Mouse (Mus musculus) heart, embryonic 12.5 days (tissue): Measurements from ENCODE around the gene Kat14. TPM values are rescaled to one million over a fixed set of nuclear protein-coding genes. Genes with fewer than 3 reads are reported as not detected.
"Not testable (repeated sequence)": the region's sequence is repeated elsewhere in the genome, so short reads cannot be mapped to it uniquely, and the experiment has no call there.

Experiments
- ATAC-seq: fragments of 200-750 bp; cut with Nextera tagmentation; 2 replicates; pipeline ENCODE4 v1.8.0; 2017; ENCODE audit warnings: moderate TSS enrichment, moderate library complexity; ENCODE audit not compliant: insufficient number of reproducible peaks, low FRiP score
- H3K27ac ChIP-seq: fragments of 300-500 bp; sonication (generic); 2 replicates; pipeline ENCODE4 v1.5.1; 2016; ENCODE audit warnings: mild to moderate bottlenecking, moderate library complexity; ENCODE audit not compliant: poor library complexity, severe bottlenecking
- H3K27me3 ChIP-seq: fragments of 300-500 bp; sonication (generic); replicated peaks from 2 replicates; pipeline ENCODE4 v1.6.1; 2016; ENCODE audit warnings: mild to moderate bottlenecking, moderate library complexity
- H3K36me3 ChIP-seq: fragments of 300-500 bp; sonication (generic); 2 replicates; pipeline ENCODE4 v1.6.1; 2016; ENCODE audit warnings: mild to moderate bottlenecking, moderate library complexity
- H3K4me1 ChIP-seq: fragments of 300-500 bp; sonication (generic); replicated peaks from 2 replicates; pipeline ENCODE4 v1.6.1; 2016; ENCODE audit warnings: mild to moderate bottlenecking
- H3K4me2 ChIP-seq: fragments of 300-500 bp; sonication (generic); 2 replicates; pipeline ENCODE4 v1.6.1; 2016; ENCODE audit warnings: mild to moderate bottlenecking, moderate library complexity
- H3K4me3 ChIP-seq: fragments of 300-500 bp; sonication (generic); 2 replicates; pipeline ENCODE4 v1.5.1; 2016; ENCODE audit warnings: mild to moderate bottlenecking
- H3K9ac ChIP-seq: fragments of 300-500 bp; sonication (generic); 2 replicates; pipeline ENCODE4 v1.6.1; 2016; ENCODE audit warnings: mild to moderate bottlenecking, moderate library complexity
- H3K9me3 ChIP-seq: fragments of 300-500 bp; sonication (generic); replicated peaks from 2 replicates; pipeline ENCODE4 v1.6.1; 2016; ENCODE audit warnings: mild to moderate bottlenecking, moderate library complexity
- WGBS: fragments of 180-500 bp; shearing (Covaris S2); methylation state at CpG from one replicate; pipeline ENCODE4 v1.1.7; 2016; 5-methylcytosine and 5-hydroxymethylcytosine counted together
- polyA plus RNA-seq: library from polyadenylated mRNA; unstranded; fragments of >200 nt; fragmentation: Nextera tagmentation; extraction: Ambion mirVana; gene quantifications from 2 replicates; pipeline ENCODE4 v1.2.1, GENCODE M21; 2016

Gene Kat14
- polyA plus RNA-seq, 1 experiment from 2014 or later = 27.5 TPM

- Histone ChIP-seq H3K4me2 (no peak overlapping the region), H3K4me1 (peaks cover 5% of the 10 kb centered on the region; the same call in 1 of the 2 replicates), H3K36me3 (no peaks in the 10 kb centered on the region), H3K9ac (no peak overlapping the region), H3K4me3 (no peak overlapping the region), H3K9me3 (no peaks in the 10 kb centered on the region), H3K27ac (no peak overlapping the region), H3K27me3 (peaks cover 37% of the 10 kb centered on the region)
- ATAC-seq = no peak
- WGBS = 60% methylated on average over 8 of the region's 8 CpGs
These were observed 31.1 kb upstream of the Kat14 start for GRCm38 (mm10) chr2:144337701-144338100.

- H3K4me3 ChIP-seq, H3K36me3 ChIP-seq, ATAC-seq, H3K9ac ChIP-seq, H3K4me1 ChIP-seq, H3K9me3 ChIP-seq, H3K27ac ChIP-seq, H3K4me2 ChIP-seq: not testable (repeated sequence)
- 83% methylated on average over 6 of the region's 6 CpGs for WGBS
- peaks cover 33% of the 10 kb centered on the region for H3K27me3 ChIP-seq
These were observed 30.6 kb upstream of the Kat14 start for GRCm38 (mm10) chr2:144338149-144338548.

- ATAC-seq = no peak
- WGBS = 57% methylated on average over 4 of the region's 4 CpGs
- Histone ChIP-seq H3K4me2 (no peak overlapping the region), H3K36me3 (no peaks in the 10 kb centered on the region), H3K4me1 (no peaks in the 10 kb centered on the region), H3K4me3 (no peak overlapping the region), H3K9me3 (no peaks in the 10 kb centered on the region), H3K9ac (no peak overlapping the region), H3K27ac (no peak overlapping the region), H3K27me3 (no peaks in the 10 kb centered on the region)
These were observed 25.6 kb upstream of the Kat14 start for GRCm38 (mm10) chr2:144343158-144343557.

GRCm38 (mm10) chr2:144348525-144348924 is 20.3 kb upstream of the Kat14 start:
- Histone ChIP-seq H3K9ac (no peak overlapping the region), H3K4me2 (no peak overlapping the region), H3K4me3 (no peak overlapping the region), H3K4me1 (no peaks in the 10 kb centered on the region), H3K9me3 (no peaks in the 10 kb centered on the region), H3K27ac (no peak overlapping the region), H3K27me3 (no peaks in the 10 kb centered on the region), H3K36me3 (no peaks in the 10 kb centered on the region)
- 62% methylated on average over 3 of the region's 3 CpGs for WGBS
- no peak for ATAC-seq

GRCm38 (mm10) chr2:144352843-144353242 is 15.9 kb upstream of the Kat14 start:
- Histone ChIP-seq H3K9me3 (no peaks in the 10 kb centered on the region), H3K4me1 (no peaks in the 10 kb centered on the region), H3K36me3 (no peaks in the 10 kb centered on the region), H3K4me2 (no peak overlapping the region), H3K4me3 (no peak overlapping the region), H3K27ac (no peak overlapping the region), H3K27me3 (no peaks in the 10 kb centered on the region), H3K9ac (no peak overlapping the region)
- ATAC-seq = no peak
- WGBS = 82% methylated on average over 11 of the region's 11 CpGs

- H3K4me2 ChIP-seq = peak overlapping the region; percentile 82
- H3K4me1 ChIP-seq = peaks cover 17% of the 10 kb centered on the region
- H3K27me3 ChIP-seq = no peaks in the 10 kb centered on the region
- H3K9ac ChIP-seq = peak overlapping the region; percentile 87
- ATAC-seq = peak; percentile 86
- peak overlapping the region; percentile 90 for H3K27ac ChIP-seq
- peaks cover 11% of the 10 kb centered on the region for H3K36me3 ChIP-seq
- 0% methylated on average over 41 of the region's 43 CpGs for WGBS
- H3K4me3 ChIP-seq = peak overlapping the region; percentile 72
- H3K9me3 ChIP-seq = no peaks in the 10 kb centered on the region
These were observed 238 bp downstream of the Kat14 start for GRCm38 (mm10) chr2:144369020-144369421.

GRCm38 (mm10) chr2:144369511-144369910 is 728 bp downstream of the Kat14 start:
- Histone ChIP-seq H3K36me3 (peaks cover 16% of the 10 kb centered on the region), H3K27me3 (no peaks in the 10 kb centered on the region)

GRCm38 (mm10) chr2:144371566-144371965 is 2.8 kb downstream of the Kat14 start:
- no peak for ATAC-seq
- 72% methylated on average over 4 of the region's 4 CpGs for WGBS
- peaks cover 17% of the 10 kb centered on the region for H3K4me1 ChIP-seq

More at GRCm38 (mm10) chr2:144369511-144369910, 728 bp downstream of the Kat14 start:
- H3K9ac ChIP-seq = peak overlapping the region; percentile 87
- peak overlapping the region; percentile 82 for H3K4me2 ChIP-seq
- peak overlapping the region; percentile 72 for H3K4me3 ChIP-seq
- no peaks in the 10 kb centered on the region for H3K9me3 ChIP-seq
- no peak for ATAC-seq
- WGBS = under 1% methylated on average over 12 of the region's 12 CpGs
- H3K27ac ChIP-seq = peak overlapping the region; percentile 90
- peaks cover 17% of the 10 kb centered on the region for H3K4me1 ChIP-seq

GRCm38 (mm10) chr2:144373063-144373462 is 4.3 kb downstream of the Kat14 start:
- H3K9me3 ChIP-seq = no peaks in the 10 kb centered on the region
- H3K9ac ChIP-seq = no peak overlapping the region
- 93% methylated on average over 9 of the region's 9 CpGs for WGBS
- no peak overlapping the region for H3K4me3 ChIP-seq
- ATAC-seq = no peak
- H3K27me3 ChIP-seq = no peaks in the 10 kb centered on the region
- H3K36me3 ChIP-seq = peaks cover 49% of the 10 kb centered on the region
- H3K4me2 ChIP-seq = no peak overlapping the region
- H3K4me1 ChIP-seq = peaks cover 17% of the 10 kb centered on the region
- no peak overlapping the region for H3K27ac ChIP-seq

More at GRCm38 (mm10) chr2:144371566-144371965, 2.8 kb downstream of the Kat14 start:
- Histone ChIP-seq H3K27ac (no peak overlapping the region), H3K4me2 (no peak overlapping the region), H3K36me3 (peaks cover 35% of the 10 kb centered on the region), H3K9me3 (no peaks in the 10 kb centered on the region), H3K4me3 (no peak overlapping the region), H3K27me3 (no peaks in the 10 kb centered on the region), H3K9ac (no peak overlapping the region)

GRCm38 (mm10) chr2:144375063-144375703 is 6.4 kb downstream of the Kat14 start:
- H3K4me1 ChIP-seq = peaks cover 16% of the 10 kb centered on the region
- 90% methylated on average over 10 of the region's 10 CpGs for WGBS
- no peak for ATAC-seq
- no peak overlapping the region for H3K4me3 ChIP-seq
- no peak overlapping the region for H3K27ac ChIP-seq
- H3K9me3 ChIP-seq = no peaks in the 10 kb centered on the region
- H3K4me2 ChIP-seq = no peak overlapping the region
- peaks cover 70% of the 10 kb centered on the region for H3K36me3 ChIP-seq
- H3K27me3 ChIP-seq = no peaks in the 10 kb centered on the region
- H3K9ac ChIP-seq = no peak overlapping the region

GRCm38 (mm10) chr2:144381293-144381692 is 12.5 kb downstream of the Kat14 start:
- peaks cover 15% of the 10 kb centered on the region; the same call in 1 of the 2 replicates for H3K4me1 ChIP-seq
- H3K9ac ChIP-seq = no peak overlapping the region
- H3K9me3 ChIP-seq = no peaks in the 10 kb centered on the region
- no peak for ATAC-seq
- H3K36me3 ChIP-seq = peaks cover 91% of the 10 kb centered on the region
- no peak overlapping the region for H3K27ac ChIP-seq
- WGBS = 78% methylated on average over 3 of the region's 3 CpGs
- H3K4me2 ChIP-seq = no peak overlapping the region
- no peaks in the 10 kb centered on the region for H3K27me3 ChIP-seq
- H3K4me3 ChIP-seq = no peak overlapping the region

GRCm38 (mm10) chr2:144381741-144382140 is 13.0 kb downstream of the Kat14 start:
- H3K4me3 ChIP-seq = no peak overlapping the region
- H3K36me3 ChIP-seq = peaks cover 90% of the 10 kb centered on the region

More at GRCm38 (mm10) chr2:144381741-144382140, 13.0 kb downstream of the Kat14 start:
- H3K27ac ChIP-seq = no peak overlapping the region
- H3K4me1 ChIP-seq = peaks cover 17% of the 10 kb centered on the region; the same call in 1 of the 2 replicates
- no peaks in the 10 kb centered on the region for H3K27me3 ChIP-seq
- H3K9me3 ChIP-seq = no peaks in the 10 kb centered on the region
- ATAC-seq = no peak
- no peak overlapping the region for H3K4me2 ChIP-seq
- 88% methylated on average over 4 of the region's 4 CpGs for WGBS
- H3K9ac ChIP-seq = no peak overlapping the region
